Mouse (Mus musculus): ENCODE data around the gene Batf3. TPM values are rescaled to one million over a fixed set of nuclear protein-coding genes. Genes with fewer than 3 reads are reported as not detected.
"Not testable (repeated sequence)": the region's sequence is repeated elsewhere in the genome, so short reads cannot be mapped to it uniquely, and the experiment has no call there.

The Batf3 gene
- polyA plus RNA-seq, 1 experiment from 2014 or later = 3.6 TPM

GRCm38 (mm10) chr1:191140983-191141382 is 43.3 kb downstream of the Batf3 start:
- H3K9ac ChIP-seq (replicated peaks) = no peak overlapping the region
- 82% methylated on average over 8 of the region's 8 CpGs for WGBS
- ATAC-seq (ENCODE audit: low FRiP score, low read depth) = no peak

GRCm38 (mm10) chr1:191149489-191149888 is 51.8 kb downstream of the Batf3 start:
- H3K27ac ChIP-seq (replicated peaks); H3K9ac ChIP-seq (replicated peaks); H3K4me3 ChIP-seq; H3K9me3 ChIP-seq; ATAC-seq (ENCODE audit: low FRiP score, low read depth); H3K36me3 ChIP-seq; H3K27me3 ChIP-seq; H3K4me2 ChIP-seq (replicated peaks); H3K4me1 ChIP-seq: not testable (repeated sequence)
- 86% methylated on average over 5 of the region's 5 CpGs for WGBS

More at GRCm38 (mm10) chr1:191140983-191141382, 43.3 kb downstream of the Batf3 start:
- no peaks in the 10 kb centered on the region for H3K27me3 ChIP-seq
- H3K9me3 ChIP-seq = no peaks in the 10 kb centered on the region
- H3K4me3 ChIP-seq = no peak overlapping the region
- H3K4me1 ChIP-seq = no peaks in the 10 kb centered on the region
- H3K27ac ChIP-seq (replicated peaks) = no peak overlapping the region
- H3K4me2 ChIP-seq (replicated peaks) = no peak overlapping the region
- no peaks in the 10 kb centered on the region for H3K36me3 ChIP-seq

GRCm38 (mm10) chr1:191150924-191151605 is 53.4 kb downstream of the Batf3 start:
- Histone ChIP-seq H3K36me3 (no peaks in the 10 kb centered on the region), H3K27ac (replicated peaks) (no peak overlapping the region), H3K4me1 (no peaks in the 10 kb centered on the region), H3K27me3 (no peaks in the 10 kb centered on the region), H3K9ac (replicated peaks) (no peak overlapping the region), H3K9me3 (0 out of 2 replicates have a peak, but pooled peaks cover under 1% of the 10 kb centered on the region), H3K4me2 (replicated peaks) (no peak overlapping the region), H3K4me3 (no peak overlapping the region)
- no peak for ATAC-seq (ENCODE audit: low FRiP score, low read depth)
- WGBS = 80% methylated on average over 8 of the region's 8 CpGs

GRCm38 (mm10) chr1:191153052-191153451 is 55.4 kb downstream of the Batf3 start:
- no peak for ATAC-seq (ENCODE audit: low FRiP score, low read depth)
- H3K27me3 ChIP-seq = no peaks in the 10 kb centered on the region
- no peaks in the 10 kb centered on the region for H3K36me3 ChIP-seq
- no peak overlapping the region for H3K9ac ChIP-seq (replicated peaks)
- 13% methylated on average over 4 of the region's 4 CpGs for WGBS
- H3K9me3 ChIP-seq = 0 out of 2 replicates have a peak, but pooled peaks cover 2% of the 10 kb centered on the region
- H3K27ac ChIP-seq (replicated peaks) = no peak overlapping the region
- no peaks in the 10 kb centered on the region for H3K4me1 ChIP-seq
- no peak overlapping the region for H3K4me2 ChIP-seq (replicated peaks)
- no peak overlapping the region for H3K4me3 ChIP-seq

- H3K9ac ChIP-seq (replicated peaks) = no peak overlapping the region
- H3K4me1 ChIP-seq = no peaks in the 10 kb centered on the region
- H3K4me3 ChIP-seq = no peak overlapping the region
- 0 out of 2 replicates have a peak, but pooled peaks cover 2% of the 10 kb centered on the region for H3K9me3 ChIP-seq
- H3K27me3 ChIP-seq = no peaks in the 10 kb centered on the region
- 71% methylated on average over 3 of the region's 3 CpGs for WGBS
- no peak overlapping the region for H3K4me2 ChIP-seq (replicated peaks)
- no peaks in the 10 kb centered on the region for H3K36me3 ChIP-seq
- no peak overlapping the region for H3K27ac ChIP-seq (replicated peaks)
- no peak for ATAC-seq (ENCODE audit: low FRiP score, low read depth)
These were observed 56.7 kb downstream of the Batf3 start for GRCm38 (mm10) chr1:191154314-191154713.

Other genes starting within 250 kb of the Batf3 start
- 23.5 and 26.8 TPM in 2 replicates for gene Rps6kc1, start 186.1 kb upstream of the Batf3 start, polyA plus RNA-seq (2016; fragmentation: Nextera tagmentation; extraction: Ambion mirVana)
- 69.0 and 73.1 TPM in 2 replicates for gene Angel2, start 172.7 kb upstream of the Batf3 start, polyA plus RNA-seq (2016; fragmentation: Nextera tagmentation; extraction: Ambion mirVana)
- 64.2 and 67.2 TPM in 2 replicates for gene Vash2, start 118.6 kb upstream of the Batf3 start, polyA plus RNA-seq (2016; fragmentation: Nextera tagmentation; extraction: Ambion mirVana)
- 9.7 and 11.1 TPM in 2 replicates for gene Flvcr1, start 71.7 kb upstream of the Batf3 start, polyA plus RNA-seq (2016; fragmentation: Nextera tagmentation; extraction: Ambion mirVana)
- not detected in 2 replicates for gene Spata45, start 61.2 kb upstream of the Batf3 start, polyA plus RNA-seq (2016; fragmentation: Nextera tagmentation; extraction: Ambion mirVana)
- gene Tatdn3, start 34.9 kb upstream of the Batf3 start, polyA plus RNA-seq (2016; fragmentation: Nextera tagmentation; extraction: Ambion mirVana) = 13.9 and 15.8 TPM in 2 replicates
- 21.8 and 21.9 TPM in 2 replicates for gene Nsl1, start 34.8 kb upstream of the Batf3 start, polyA plus RNA-seq (2016; fragmentation: Nextera tagmentation; extraction: Ambion mirVana)
- gene Fam71a, start 67.0 kb downstream of the Batf3 start, polyA plus RNA-seq (2016; fragmentation: Nextera tagmentation; extraction: Ambion mirVana) = not detected in 2 replicates
- gene Atf3, start 120.2 kb downstream of the Batf3 start, polyA plus RNA-seq (2016; fragmentation: Nextera tagmentation; extraction: Ambion mirVana) = 1.5 and 2.1 TPM in 2 replicates
- 77.4 and 77.6 TPM in 2 replicates for gene Nenf, start 220.3 kb downstream of the Batf3 start, polyA plus RNA-seq (2016; fragmentation: Nextera tagmentation; extraction: Ambion mirVana)
- 39.3 and 39.6 TPM in 2 replicates for gene Tmem206, start 228.1 kb downstream of the Batf3 start, polyA plus RNA-seq (2016; fragmentation: Nextera tagmentation; extraction: Ambion mirVana)

Measured in midbrain, embryonic 12.5 days (tissue).